Mouse (Mus musculus) stomach, postnatal 0 days (tissue): ENCODE results near the gene Rbks. TPM values are rescaled to one million over a fixed set of nuclear protein-coding genes. Genes with fewer than 3 reads are reported as not detected.

ENCODE experiments used
- ATAC-seq: fragments of 200-750 bp; cut with Nextera tagmentation; 2 replicates; pipeline ENCODE4 v1.8.0; 2017; ENCODE audit not compliant: low FRiP score, low TSS enrichment
- DNase-seq: peaks from one replicate; pipeline ENCODE4 v3.0.0-alpha.2; 2016; ENCODE audit warnings: low spot score
- H3K27ac ChIP-seq: fragments of 300-500 bp; sonication (generic); replicated peaks from 2 replicates; pipeline ENCODE4 v1.5.1; 2014; ENCODE audit warnings: mild to moderate bottlenecking, control low read depth
- H3K27me3 ChIP-seq: fragments of 300-500 bp; sonication (generic); 2 replicates; pipeline ENCODE4 v1.6.1; 2014; ENCODE audit warnings: low read length; ENCODE audit not compliant: control insufficient read depth, insufficient read depth
- H3K36me3 ChIP-seq: fragments of 300-500 bp; sonication (generic); 2 replicates; pipeline ENCODE4 v1.6.1; 2014; ENCODE audit warnings: low read length, mixed read lengths; ENCODE audit not compliant: control insufficient read depth, insufficient read depth
- H3K4me1 ChIP-seq: fragments of 300-500 bp; sonication (generic); replicated peaks from 2 replicates; pipeline ENCODE4 v1.6.1; 2014; ENCODE audit warnings: antibody characterized with exemption; ENCODE audit not compliant: control insufficient read depth, insufficient read depth
- H3K4me2 ChIP-seq: fragments of 300-500 bp; sonication (generic); replicated peaks from 2 replicates; pipeline ENCODE4 v1.6.1; 2014; ENCODE audit warnings: low read depth, mild to moderate bottlenecking, control low read depth, moderate library complexity
- H3K4me3 ChIP-seq: fragments of 300-500 bp; sonication (generic); 2 replicates; pipeline ENCODE4 v1.5.1; 2014; ENCODE audit warnings: low read depth, low read length, control low read depth
- H3K9ac ChIP-seq: fragments of 300-500 bp; sonication (generic); 2 replicates; pipeline ENCODE4 v1.6.1; 2014; ENCODE audit warnings: mild to moderate bottlenecking, low read length, control low read depth, mixed read lengths
- H3K9me3 ChIP-seq: fragments of 300-500 bp; sonication (generic); 2 replicates; pipeline ENCODE4 v1.6.1; 2016; ENCODE audit warnings: low read length; ENCODE audit not compliant: control insufficient read depth
- CTCF ChIP-seq: IDR thresholded peaks from 2 replicates; pipeline ENCODE4 v1.5.1; 2016; ENCODE audit warnings: antibody characterized with exemption, low read depth, mild to moderate bottlenecking, moderate library complexity
- EP300 ChIP-seq: optimal IDR thresholded peaks from 2 replicates; pipeline ENCODE3; 2016; ENCODE audit warnings: antibody characterized with exemption
- WGBS: fragments of 180-500 bp; shearing (Covaris S2); extraction: QIAGEN DNeasy Blood & Tissue Kit; methylation state at CpG from one replicate; pipeline ENCODE4 v1.1.7; 2014; 5-methylcytosine and 5-hydroxymethylcytosine counted together
- polyA plus RNA-seq: library from polyadenylated mRNA; unstranded; fragments of >200 nt; fragmentation: Nextera tagmentation; extraction: Ambion mirVana; gene quantifications from 2 replicates; pipeline ENCODE4 v1.2.1, GENCODE M21; 2015

Gene Rbks
- polyA plus RNA-seq, 1 experiment from 2014 or later = 5.7 TPM

- no peak overlapping the region for H3K4me3 ChIP-seq
- H3K4me2 ChIP-seq = no peak overlapping the region
- H3K36me3 ChIP-seq = no peaks in the 10 kb centered on the region
- WGBS = 86% methylated on average over 8 of the region's 8 CpGs
- no peaks in the 10 kb centered on the region for H3K9me3 ChIP-seq
- no peak for ATAC-seq
- no peak for TF ChIP-seq EP300
- no peak overlapping the region for H3K27ac ChIP-seq
- H3K9ac ChIP-seq = no peak overlapping the region
- no peaks in the 10 kb centered on the region for H3K27me3 ChIP-seq
- no peaks in the 10 kb centered on the region; the same call in 1 of the 2 replicates for H3K4me1 ChIP-seq
- no peak for DNase-seq
These were observed 68.9 kb downstream of the Rbks start for GRCm38 (mm10) chr5:31628555-31628954.

- H3K27ac ChIP-seq = no peak overlapping the region
- H3K4me1 ChIP-seq = no peaks in the 10 kb centered on the region; the same call in 1 of the 2 replicates
- DNase-seq (no peak), ATAC-seq (no peak)
- H3K9me3 ChIP-seq = no peaks in the 10 kb centered on the region
- no peak overlapping the region for H3K4me2 ChIP-seq
- no peaks in the 10 kb centered on the region for H3K36me3 ChIP-seq
- H3K9ac ChIP-seq = no peak overlapping the region
- no peaks in the 10 kb centered on the region for H3K27me3 ChIP-seq
- WGBS = 70% methylated on average over 9 of the region's 9 CpGs
- H3K4me3 ChIP-seq = no peak overlapping the region
- TF ChIP-seq CTCF (no peak), EP300 (no peak)
These were observed 69.6 kb downstream of the Rbks start for GRCm38 (mm10) chr5:31627562-31628526.

GRCm38 (mm10) chr5:31627117-31627516 lies 70.3 kb downstream of the Rbks start:
- Histone ChIP-seq H3K9ac (no peak overlapping the region), H3K4me2 (no peak overlapping the region), H3K4me3 (no peak overlapping the region), H3K4me1 (no peaks in the 10 kb centered on the region; the same call in 1 of the 2 replicates), H3K9me3 (no peaks in the 10 kb centered on the region), H3K36me3 (peaks cover 3% of the 10 kb centered on the region; the same call in 1 of the 2 replicates), H3K27ac (no peak overlapping the region), H3K27me3 (no peaks in the 10 kb centered on the region)
- 28% methylated on average over 3 of the region's 3 CpGs for WGBS
- DNase-seq (no peak), ATAC-seq (no peak)
- TF ChIP-seq EP300 (no peak), CTCF (no peak)

DNA sequence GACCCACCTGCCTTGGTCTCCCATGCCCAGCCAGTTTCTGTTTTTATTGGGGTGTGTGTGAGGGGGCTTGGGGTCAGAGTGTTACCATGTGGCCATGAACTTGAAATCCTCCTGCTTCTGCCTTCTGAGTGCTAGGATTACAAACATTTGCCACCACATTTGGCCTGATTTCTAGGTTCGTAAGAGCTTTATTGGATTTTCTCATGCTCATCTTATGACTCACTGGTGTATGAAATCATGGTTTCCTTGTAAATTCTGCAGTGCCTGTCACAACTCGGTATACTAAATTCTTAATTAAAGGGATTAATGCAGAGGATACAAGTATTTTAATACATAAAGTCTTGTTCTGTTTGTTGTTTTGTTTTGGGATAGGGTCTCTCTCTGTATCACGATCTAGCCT lies 77.1 kb downstream of the Rbks start:
- 85% methylated on average over 3 of the region's 3 CpGs for WGBS
- H3K4me2 ChIP-seq = no peak overlapping the region
- TF ChIP-seq CTCF = no peak
- no peak for TF ChIP-seq EP300

DNA sequence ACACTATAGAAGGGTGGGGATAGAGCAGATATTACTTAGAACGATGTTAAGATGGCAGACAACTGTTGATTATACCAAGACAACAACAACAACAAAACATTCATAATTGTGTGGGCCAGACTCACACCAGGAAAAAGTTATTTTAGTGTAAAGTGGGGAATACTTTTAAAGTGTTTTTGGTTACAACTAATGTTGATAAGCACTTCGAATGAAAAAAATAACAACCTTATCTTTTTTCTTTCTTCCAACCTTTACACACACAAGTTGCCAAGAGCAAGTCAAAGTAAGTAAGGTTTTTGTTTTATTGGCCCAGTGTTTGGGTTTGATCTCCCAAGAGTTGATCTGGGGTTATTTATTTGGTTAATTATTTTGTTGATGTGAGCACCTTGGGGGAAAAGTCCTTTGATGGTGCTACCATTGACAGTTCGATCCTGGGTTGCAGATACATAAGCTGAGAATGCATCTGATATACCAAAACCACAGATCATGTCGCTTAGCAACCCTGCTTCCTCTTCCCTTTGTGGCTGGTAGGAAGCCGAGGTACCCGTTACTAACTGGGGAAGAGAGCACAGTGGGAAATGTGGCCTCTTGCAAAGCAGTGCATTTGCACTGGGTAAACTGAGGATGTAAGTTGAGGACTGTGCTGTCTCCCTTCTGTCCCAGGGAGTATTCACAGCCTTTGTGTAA lies 82.9 kb downstream of the Rbks start:
- WGBS = 40% methylated on average over 6 of the region's 6 CpGs
- TF ChIP-seq CTCF = no peak
- no peaks in the 10 kb centered on the region for H3K27me3 ChIP-seq
- H3K9ac ChIP-seq = peak overlapping the region; percentile 82
- H3K27ac ChIP-seq = peak overlapping the region; percentile 96
- H3K4me2 ChIP-seq = peak overlapping the region; percentile 72
- no peaks in the 10 kb centered on the region for H3K36me3 ChIP-seq
- peaks cover 6% of the 10 kb centered on the region for H3K4me1 ChIP-seq
- H3K9me3 ChIP-seq = no peaks in the 10 kb centered on the region
- peak overlapping the region; percentile 70 for H3K4me3 ChIP-seq
- ATAC-seq (no peak), DNase-seq (no peak)

More for the DNA sequence above, 77.1 kb downstream of the Rbks start:
- ATAC-seq (no peak), DNase-seq (no peak)
- H3K9me3 ChIP-seq = no peaks in the 10 kb centered on the region
- H3K27me3 ChIP-seq = no peaks in the 10 kb centered on the region
- no peaks in the 10 kb centered on the region for H3K4me1 ChIP-seq
- H3K27ac ChIP-seq = no peak overlapping the region
- no peak overlapping the region for H3K4me3 ChIP-seq
- H3K36me3 ChIP-seq = peaks cover 6% of the 10 kb centered on the region; the same call in 1 of the 2 replicates
- no peak overlapping the region for H3K9ac ChIP-seq
